ENCODE assay signal across 18 mouse cellular contexts in genomic region chr3:69818466-69818865, GRCm38 (mm10). TPM values are rescaled to one million over a fixed set of nuclear protein-coding genes. Genes with fewer than 3 reads are reported as not detected.
DNase-seq lines count a peak whose midpoint lies in the region; TF ChIP-seq lines count a peak whose summit lies in the region.
"Had no signal": no experiment of that assay in that cellular context is flagged by ENCODE, and none has a peak within 500 bp of the region (broad histone marks: within the 10 kb centered on the region; RNA-seq: fewer than 3 reads in every experiment).

No protein-coding gene starts in this region.

- no peak for TF ChIP-seq RAD21 in CH12.LX (IDR thresholded peaks at IDR 0.05; ENCODE audit: low read depth, low read length)

- TF ChIP-seq POLR2A in CH12.LX (IDR thresholded peaks at IDR 0.05; ENCODE audit: low read depth, low read length) = no peak
- no peak for TF ChIP-seq POLR2A in brain, embryonic 14.5 days (IDR thresholded peaks at IDR 0.05; ENCODE audit: borderline replicate concordance, extremely low read depth, insufficient read depth, insufficient read length, poor library complexity, severe bottlenecking)

- no peak overlapping the region for H3K27ac ChIP-seq in CH12.LX (ENCODE audit: insufficient read depth, low read depth)
- H3K27ac ChIP-seq: heart, embryonic 13.5 days; limb, embryonic 13.5 days had no signal

- DNase-seq in kidney, postnatal 4 days = peak; percentile 15 to 18
- DNase-seq in kidney, adult 18-20 months = no peak
- no peak for DNase-seq in CH12.LX (ENCODE audit: extremely low read depth)
- peak; percentile 50 for DNase-seq in brain, embryonic 14.5 days (ENCODE audit: low read depth)
- DNase-seq in cerebellum, postnatal 14 days = peak; percentile 55 to 66
- no peak for DNase-seq in ovary, postnatal 36 days (ENCODE audit: low spot score)
- DNase-seq in thymus, postnatal 10 days (ENCODE audit: low spot score in 2 of 2) = no peak
- DNase-seq: embryo, embryonic 11 days; gastrocnemius, postnatal 36 days; kidney, adult 2 months; liver, postnatal 0 days; thymus, adult 18-20 months had no signal

- no peak overlapping the region for H3K9ac ChIP-seq in CH12.LX (ENCODE audit: insufficient read depth, low read depth)
- H3K9ac ChIP-seq: heart, embryonic 13.5 days; limb, embryonic 13.5 days; liver, postnatal 0 days had no signal

- no peaks in the 10 kb centered on the region for H3K36me3 ChIP-seq in CH12.LX (replicated peaks in 1 of 2; ENCODE audit: control insufficient read depth in 1 of 2, insufficient read depth in 1 of 2, low read length in 1 of 2)
- H3K36me3 ChIP-seq: heart, embryonic 13.5 days; limb, embryonic 13.5 days had no signal

- TF ChIP-seq CTCF in CH12.LX (conservative IDR thresholded peaks at IDR 0.05 in 1 of 2, IDR thresholded peaks at IDR 0.05 in 1 of 2; ENCODE audit: low read depth in 2 of 2, low read length in 2 of 2) = no peak
- no peak for TF ChIP-seq CTCF in brain, embryonic 14.5 days (IDR thresholded peaks at IDR 0.05; ENCODE audit: borderline replicate concordance, extremely low read depth, insufficient read depth, insufficient read length)

- H3K27me3 ChIP-seq in CH12.LX (replicated peaks) = no peaks in the 10 kb centered on the region
- H3K27me3 ChIP-seq: heart, embryonic 13.5 days; limb, embryonic 13.5 days; megakaryocyte, embryonic 14.5 days had no signal

- no peak for TF ChIP-seq EP300 in CH12.LX (IDR thresholded peaks at IDR 0.05; ENCODE audit: low read length)

- peaks cover 0 to 2% of the 10 kb centered on the region in 2 experiments; a peak in 3 of 4 replicates for H3K4me1 ChIP-seq in CH12.LX (ENCODE audit: control insufficient read depth in 1 of 2, insufficient read depth in 2 of 2)
- H3K4me1 ChIP-seq: heart, embryonic 13.5 days; limb, embryonic 13.5 days; megakaryocyte, embryonic 14.5 days had no signal

- H3K79me2 ChIP-seq in CH12.LX (replicated peaks; ENCODE audit: control insufficient read depth, extremely low read depth, insufficient read depth, poor library complexity, severe bottlenecking) = no peaks in the 10 kb centered on the region

- H3K9me3 ChIP-seq in CH12.LX (replicated peaks; ENCODE audit: low read length) = no peaks in the 10 kb centered on the region
- H3K9me3 ChIP-seq: heart, embryonic 13.5 days; limb, embryonic 13.5 days; megakaryocyte, embryonic 14.5 days had no signal

- no peak overlapping the region for H3K4me3 ChIP-seq in CH12.LX (replicated peaks in 1 of 3; ENCODE audit: low read depth in 2 of 3, low read length in 2 of 3, poor library complexity in 1 of 3)
- H3K4me3 ChIP-seq: heart, embryonic 13.5 days; limb, embryonic 13.5 days; myocyte had no signal

- dilution Hi-C loops in CH12.LX (cut with MboI; ENCODE audit: extremely low pct_ligation_motif_present, extremely low pct_unique_long_range_greater_than_20kb, low sequenced_read_pairs) = no loop called here

- in situ Hi-C loops in CH12.LX (cut with MboI; ENCODE audit: low pct_ligation_motif_present, low pct_unique_long_range_greater_than_20kb, low sequenced_read_pairs) = no loop called here

- H3K4me2 ChIP-seq in CH12.LX (ENCODE audit: insufficient read depth, low read depth, poor library complexity, severe bottlenecking) = peak overlapping the region; percentile 8; the same call in 1 of the 2 replicates
- H3K4me2 ChIP-seq: heart, embryonic 13.5 days; limb, embryonic 13.5 days had no signal

TF ChIP-seq in CH12.LX, 34 proteins besides CTCF, POLR2A, EP300 and RAD21:
- TF ChIP-seq UBTF (IDR thresholded peaks at IDR 0.05; ENCODE audit: low read depth, low read length) (no peak), POLR2AphosphoS2 (IDR thresholded peaks at IDR 0.05; ENCODE audit: low read depth, low read length) (no peak), MYC (IDR thresholded peaks at IDR 0.05; ENCODE audit: low read depth, low read length) (no peak), ELF1 (IDR thresholded peaks at IDR 0.05; ENCODE audit: low read depth, low read length) (no peak), KAT2A (IDR thresholded peaks at IDR 0.05; ENCODE audit: insufficient replicate concordance, low read length) (no peak), SIN3A (IDR thresholded peaks at IDR 0.05; ENCODE audit: low read length) (no peak), USF2 (conservative IDR thresholded peaks at IDR 0.05; ENCODE audit: low read depth, low read length) (no peak), CHD2 (IDR thresholded peaks at IDR 0.05; ENCODE audit: low read length) (no peak)

RNA-seq across cellular contexts. Expression of gene Sptssb, which starts 41.3 kb away (rescaled TPM):
- total RNA-seq in CH12.LX (2012; rRNA removed) (not detected in 2 replicates), CH12.LX (2014; rRNA removed) (not detected in 2 replicates)
- not detected in 2 replicates for polyA plus RNA-seq in CH12.LX (2012; ENCODE audit: insufficient read length, low read depth)
- polyA plus RNA-seq in brain, embryonic 14.5 days (2012; rRNA removed) = 0.31 and 0.42 TPM in 2 replicates
- total RNA-seq: gastrocnemius, postnatal 36 days had no signal
- polyA plus RNA-seq: CD4-positive, CD25-positive, alpha-beta regulatory T cell, adult 4 months; hindbrain, embryonic 11.5 days; myocyte had no signal

Comparison
In these comparisons a context has a peak if more than half of its experiments do, and no peak if none do; other contexts are left out.
1. DNase-seq: peak in kidney, postnatal 4 days (2 of 2), brain, embryonic 14.5 days (single experiment) and cerebellum, postnatal 14 days (2 of 2); none in kidney, adult 18-20 months (single experiment), CH12.LX (single experiment), ovary, postnatal 36 days (single experiment) and thymus, postnatal 10 days (0 of 2).